Mouse (Mus musculus) right cerebral cortex, postnatal 25 days (tissue): ENCODE results near the gene Hlcs.

Experiments used
- DNase-seq: peaks from one replicate; pipeline ENCODE4 v3.0.0; 2022

Hlcs gene

GRCm38 (mm10) chr16:94327781-94328711, 14.7 kb upstream of the Hlcs start, which contains the start of gene Ripply3:
TSS of gene Ripply3 (plus strand) at chr16:94328420.
- DNase-seq, result no peak

- no peak for DNase-seq
Measured at GRCm38 (mm10) chr16:94326008-94326407, 12.6 kb upstream of the Hlcs start.

GRCm38 (mm10) chr16:94323681-94324080, 10.3 kb upstream of the Hlcs start:
- no peak for DNase-seq

- DNase-seq, result no peak
Measured at GRCm38 (mm10) chr16:94320223-94320622, 6.9 kb upstream of the Hlcs start.

- DNase-seq, result no peak
Measured at GRCm38 (mm10) chr16:94317752-94318151, 4.4 kb upstream of the Hlcs start.

GRCm38 (mm10) chr16:94315215-94315614, 1.8 kb upstream of the Hlcs start:
- DNase-seq, result no peak

- DNase-seq, result no peak
Measured at GRCm38 (mm10) chr16:94314626-94315025, 1.3 kb upstream of the Hlcs start.

- DNase-seq, result peak; percentile 83
Measured at GRCm38 (mm10) chr16:94312663-94313228, 625 bp downstream of the Hlcs start.

GRCm38 (mm10) chr16:94311931-94312330, 1.4 kb downstream of the Hlcs start:
- DNase-seq, result no peak

- DNase-seq, result no peak
Measured at GRCm38 (mm10) chr16:94311416-94311815, 2.0 kb downstream of the Hlcs start.

- DNase-seq, result no peak
Measured at GRCm38 (mm10) chr16:94309025-94309424, 4.3 kb downstream of the Hlcs start.

- no peak for DNase-seq
Measured at GRCm38 (mm10) chr16:94307942-94308341, 5.4 kb downstream of the Hlcs start.

GRCm38 (mm10) chr16:94307526-94307925, 5.8 kb downstream of the Hlcs start:
- no peak for DNase-seq

- no peak for DNase-seq
Measured at GRCm38 (mm10) chr16:94303203-94303535, 10.2 kb downstream of the Hlcs start.

- DNase-seq, result peak; percentile 68
Measured at GRCm38 (mm10) chr16:94302274-94303202, 10.8 kb downstream of the Hlcs start.

GRCm38 (mm10) chr16:94301696-94302095, 11.7 kb downstream of the Hlcs start:
- no peak for DNase-seq

GRCm38 (mm10) chr16:94301194-94301593, 12.2 kb downstream of the Hlcs start:
- no peak for DNase-seq

- DNase-seq, result no peak
Measured at GRCm38 (mm10) chr16:94299210-94299609, 14.2 kb downstream of the Hlcs start.

GRCm38 (mm10) chr16:94298081-94298480, 15.3 kb downstream of the Hlcs start:
- DNase-seq, result no peak

- no peak for DNase-seq
Measured at GRCm38 (mm10) chr16:94291141-94291540, 22.2 kb downstream of the Hlcs start.

GRCm38 (mm10) chr16:94290073-94290999, 23.0 kb downstream of the Hlcs start:
- DNase-seq, result peak; percentile 82
